Mouse (Mus musculus): ENCODE measurements around the gene Chmp3. TPM values are rescaled to one million over a fixed set of nuclear protein-coding genes. Genes with fewer than 3 reads are reported as not detected.
A peak's percentile ranks its signal among the peaks of the same experiment; 100 is the strongest.

The Chmp3 gene
- polyA plus RNA-seq, 1 experiment from 2014 or later, result 56.7 TPM

GRCm38 (mm10) chr6:71613225-71613624 lies 69.6 kb downstream of the Chmp3 start:
- peaks cover 72% of the 10 kb centered on the region for H3K36me3 ChIP-seq
- H3K27me3 ChIP-seq, result no peaks in the 10 kb centered on the region
- 0 out of 2 replicates have a peak, but pooled peaks cover 5% of the 10 kb centered on the region for H3K4me1 ChIP-seq
- no peak overlapping the region for H3K9ac ChIP-seq
- H3K4me2 ChIP-seq, result no peak overlapping the region
- H3K4me3 ChIP-seq, result no peak overlapping the region
- H3K27ac ChIP-seq, result no peak overlapping the region
- no peak for ATAC-seq (ENCODE audit: insufficient number of reproducible peaks, insufficient read depth, low FRiP score, low TSS enrichment, low read depth)
- no peaks in the 10 kb centered on the region for H3K9me3 ChIP-seq

GRCm38 (mm10) chr6:71616959-71617358 lies 73.4 kb downstream of the Chmp3 start:
- no peak overlapping the region for H3K27ac ChIP-seq
- no peak overlapping the region for H3K4me3 ChIP-seq
- no peaks in the 10 kb centered on the region for H3K9me3 ChIP-seq
- peaks cover 70% of the 10 kb centered on the region for H3K36me3 ChIP-seq
- H3K9ac ChIP-seq, result no peak overlapping the region
- H3K4me2 ChIP-seq, result no peak overlapping the region
- WGBS, result 84% methylated on average over 5 of the region's 5 CpGs
- no peaks in the 10 kb centered on the region for H3K27me3 ChIP-seq
- 0 out of 2 replicates have a peak, but pooled peaks cover 5% of the 10 kb centered on the region for H3K4me1 ChIP-seq
- ATAC-seq (ENCODE audit: insufficient number of reproducible peaks, insufficient read depth, low FRiP score, low TSS enrichment, low read depth), result no peak

- no peaks in the 10 kb centered on the region for H3K9me3 ChIP-seq
- H3K27me3 ChIP-seq, result no peaks in the 10 kb centered on the region
- peaks cover 13% of the 10 kb centered on the region for H3K4me1 ChIP-seq
- H3K4me3 ChIP-seq, result no peak overlapping the region
- H3K27ac ChIP-seq, result no peak overlapping the region
- no peak for ATAC-seq (ENCODE audit: insufficient number of reproducible peaks, insufficient read depth, low FRiP score, low TSS enrichment, low read depth)
- peaks cover 81% of the 10 kb centered on the region for H3K36me3 ChIP-seq
- WGBS, result 90% methylated on average over 5 of the region's 5 CpGs
- H3K9ac ChIP-seq, result no peak overlapping the region
- H3K4me2 ChIP-seq, result no peak overlapping the region
These were observed 78.0 kb downstream of the Chmp3 start for GRCm38 (mm10) chr6:71621551-71621950.

GRCm38 (mm10) chr6:71621981-71622380 lies 78.4 kb downstream of the Chmp3 start:
- no peak overlapping the region for H3K27ac ChIP-seq
- H3K4me2 ChIP-seq, result no peak overlapping the region
- peaks cover 9% of the 10 kb centered on the region for H3K4me1 ChIP-seq
- no peaks in the 10 kb centered on the region for H3K27me3 ChIP-seq
- ATAC-seq (ENCODE audit: insufficient number of reproducible peaks, insufficient read depth, low FRiP score, low TSS enrichment, low read depth), result no peak
- H3K9me3 ChIP-seq, result no peaks in the 10 kb centered on the region
- peaks cover 81% of the 10 kb centered on the region for H3K36me3 ChIP-seq
- 79% methylated on average over 5 of the region's 5 CpGs for WGBS
- H3K4me3 ChIP-seq, result no peak overlapping the region
- H3K9ac ChIP-seq, result no peak overlapping the region

- Histone ChIP-seq H3K9me3 (no peaks in the 10 kb centered on the region), H3K9ac (no peak overlapping the region), H3K4me3 (no peak overlapping the region), H3K27ac (0 out of 2 replicates have a peak overlapping the region, but pooled peaks have one; percentile 33), H3K4me2 (no peak overlapping the region), H3K27me3 (no peaks in the 10 kb centered on the region), H3K4me1 (peaks cover 9% of the 10 kb centered on the region), H3K36me3 (peaks cover 73% of the 10 kb centered on the region)
- ATAC-seq (ENCODE audit: insufficient number of reproducible peaks, insufficient read depth, low FRiP score, low TSS enrichment, low read depth), result no peak
These were observed 81.1 kb downstream of the Chmp3 start for GRCm38 (mm10) chr6:71624723-71625122.

- Histone ChIP-seq H3K4me2 (no peak overlapping the region), H3K27me3 (no peaks in the 10 kb centered on the region), H3K4me1 (peaks cover 18% of the 10 kb centered on the region), H3K4me3 (no peak overlapping the region), H3K36me3 (peaks cover 63% of the 10 kb centered on the region), H3K9ac (no peak overlapping the region), H3K27ac (no peak overlapping the region), H3K9me3 (no peaks in the 10 kb centered on the region)
- WGBS, result 91% methylated on average over 2 of the region's 2 CpGs
- no peak for ATAC-seq (ENCODE audit: insufficient number of reproducible peaks, insufficient read depth, low FRiP score, low TSS enrichment, low read depth)
These were observed 82.4 kb downstream of the Chmp3 start for GRCm38 (mm10) chr6:71625984-71626383.

- ATAC-seq (ENCODE audit: insufficient number of reproducible peaks, insufficient read depth, low FRiP score, low TSS enrichment, low read depth), result no peak
- Histone ChIP-seq H3K9ac (no peak overlapping the region), H3K27ac (no peak overlapping the region), H3K4me1 (peaks cover 24% of the 10 kb centered on the region), H3K4me3 (no peak overlapping the region), H3K4me2 (no peak overlapping the region), H3K9me3 (no peaks in the 10 kb centered on the region), H3K36me3 (peaks cover 52% of the 10 kb centered on the region), H3K27me3 (no peaks in the 10 kb centered on the region)
These were observed 83.7 kb downstream of the Chmp3 start for GRCm38 (mm10) chr6:71627325-71627724.

- no peak for ATAC-seq (ENCODE audit: insufficient number of reproducible peaks, insufficient read depth, low FRiP score, low TSS enrichment, low read depth)
- Histone ChIP-seq H3K4me2 (peak overlapping the region; percentile 80), H3K36me3 (peaks cover 22% of the 10 kb centered on the region), H3K4me1 (peaks cover 16% of the 10 kb centered on the region), H3K27me3 (no peaks in the 10 kb centered on the region), H3K9me3 (no peaks in the 10 kb centered on the region), H3K4me3 (peak overlapping the region; percentile 83), H3K9ac (no peak overlapping the region; the same call in 1 of the 2 replicates), H3K27ac (no peak overlapping the region)
- 10% methylated on average over 2 of the region's 2 CpGs for WGBS
These were observed 87.6 kb downstream of the Chmp3 start for GRCm38 (mm10) chr6:71631196-71631595.

- Histone ChIP-seq H3K4me2 (peak overlapping the region; percentile 80), H3K4me3 (peak overlapping the region; percentile 83), H3K9me3 (no peaks in the 10 kb centered on the region), H3K27me3 (peaks cover 4% of the 10 kb centered on the region), H3K27ac (peak overlapping the region; percentile 100), H3K9ac (peak overlapping the region; percentile 91), H3K4me1 (peaks cover 16% of the 10 kb centered on the region), H3K36me3 (peaks cover 16% of the 10 kb centered on the region)
- 3% methylated on average over 42 of the region's 42 CpGs for WGBS
- no peak for ATAC-seq (ENCODE audit: insufficient number of reproducible peaks, insufficient read depth, low FRiP score, low TSS enrichment, low read depth)
These were observed 88.3 kb downstream of the Chmp3 start for GRCm38 (mm10) chr6:71631706-71632461.

Other genes starting within 250 kb of the Chmp3 start
- 1.3 and 1.6 TPM in 2 replicates for gene Smyd1, start 221.6 kb upstream of the Chmp3 start, polyA plus RNA-seq (2015; fragmentation: Nextera tagmentation; extraction: Ambion mirVana)
- 0.14 TPM in 1 of 2 replicates, not detected in the other for gene Cd8b1, start 221.0 kb upstream of the Chmp3 start, polyA plus RNA-seq (2015; fragmentation: Nextera tagmentation; extraction: Ambion mirVana)
- gene Cd8a, start 170.4 kb upstream of the Chmp3 start, polyA plus RNA-seq (2015; fragmentation: Nextera tagmentation; extraction: Ambion mirVana), result not detected in 2 replicates
- gene Rmnd5a, start 103.2 kb upstream of the Chmp3 start, polyA plus RNA-seq (2015; fragmentation: Nextera tagmentation; extraction: Ambion mirVana), result 10.6 and 13.0 TPM in 2 replicates
- 14.0 and 16.3 TPM in 2 replicates for gene Rnf103, start 49.9 kb upstream of the Chmp3 start, polyA plus RNA-seq (2015; fragmentation: Nextera tagmentation; extraction: Ambion mirVana)
- 52.8 and 56.4 TPM in 2 replicates for gene Kdm3a, start 89.2 kb downstream of the Chmp3 start, polyA plus RNA-seq (2015; fragmentation: Nextera tagmentation; extraction: Ambion mirVana)
- gene Reep1, start 163.8 kb downstream of the Chmp3 start, polyA plus RNA-seq (2015; fragmentation: Nextera tagmentation; extraction: Ambion mirVana), result 9.7 and 10.0 TPM in 2 replicates